Mouse (Mus musculus) limb, embryonic 13.5 days (tissue): ENCODE results near the gene Mcoln2. TPM values are rescaled to one million over a fixed set of nuclear protein-coding genes. Genes with fewer than 3 reads are reported as not detected.

ENCODE experiments used
- ATAC-seq: fragments of 200-750 bp; cut with Nextera tagmentation; 2 replicates; pipeline ENCODE4 v1.8.0; 2017; ENCODE audit warnings: low read depth, moderate number of reproducible peaks, moderate TSS enrichment; ENCODE audit not compliant: low FRiP score
- H3K27ac ChIP-seq: fragments of 300-500 bp; sonication (generic); 2 replicates; pipeline ENCODE4 v1.5.1; 2015; ENCODE audit warnings: inconsistent platforms, mild to moderate bottlenecking, moderate library complexity
- H3K27me3 ChIP-seq: fragments of 300-500 bp; sonication (generic); 2 replicates; pipeline ENCODE4 v1.6.1; 2015; ENCODE audit warnings: mild to moderate bottlenecking, inconsistent platforms
- H3K36me3 ChIP-seq: fragments of 300-500 bp; sonication (generic); 2 replicates; pipeline ENCODE4 v1.6.1; 2015; ENCODE audit warnings: inconsistent platforms, mild to moderate bottlenecking, moderate library complexity
- H3K4me1 ChIP-seq: fragments of 300-500 bp; sonication (generic); 2 replicates; pipeline ENCODE4 v1.6.1; 2015; ENCODE audit warnings: inconsistent platforms
- H3K4me2 ChIP-seq: fragments of 300-500 bp; sonication (generic); replicated peaks from 2 replicates; pipeline ENCODE4 v1.6.1; 2015; ENCODE audit warnings: inconsistent platforms, mild to moderate bottlenecking, moderate library complexity
- H3K4me3 ChIP-seq: fragments of 300-500 bp; sonication (generic); 2 replicates; pipeline ENCODE4 v1.5.1; 2015; ENCODE audit warnings: moderate library complexity, mild to moderate bottlenecking, inconsistent platforms
- H3K9ac ChIP-seq: fragments of 300-500 bp; sonication (generic); 2 replicates; pipeline ENCODE4 v1.6.1; 2015; ENCODE audit warnings: mild to moderate bottlenecking, inconsistent platforms
- H3K9me3 ChIP-seq: fragments of 300-500 bp; sonication (generic); 2 replicates; pipeline ENCODE4 v1.6.1; 2016; ENCODE audit warnings: inconsistent platforms
- WGBS: fragments of 180-500 bp; shearing (Covaris S2); methylation state at CpG from one replicate; pipeline ENCODE4 v1.1.7; 2015; 5-methylcytosine and 5-hydroxymethylcytosine counted together
- polyA plus RNA-seq: library from polyadenylated mRNA; unstranded; fragments of >200 nt; fragmentation: Nextera tagmentation; extraction: Ambion mirVana; gene quantifications from 2 replicates; pipeline ENCODE4 v1.2.1, GENCODE M21; 2015

Gene Mcoln2
- polyA plus RNA-seq, 1 experiment from 2014 or later: 2.4 TPM

- Histone ChIP-seq H3K9me3 (no peaks in the 10 kb centered on the region), H3K4me1 (peaks cover 27% of the 10 kb centered on the region), H3K9ac (peak overlapping the region; percentile 43; the same call in 1 of the 2 replicates), H3K36me3 (no peaks in the 10 kb centered on the region), H3K27ac (no peak overlapping the region), H3K4me3 (peak overlapping the region; percentile 32), H3K4me2 (peak overlapping the region; percentile 56), H3K27me3 (peaks cover 24% of the 10 kb centered on the region)
- no peak for ATAC-seq
- WGBS: 11% methylated on average over 25 of the region's 25 CpGs
Observed at GRCm38 (mm10) chr3:146121310-146122124, 28.1 kb upstream of the Mcoln2 start.

GRCm38 (mm10) chr3:146122125-146122420 is 27.6 kb upstream of the Mcoln2 start:
- Histone ChIP-seq H3K36me3 (no peaks in the 10 kb centered on the region), H3K4me3 (no peak overlapping the region; the same call in 1 of the 2 replicates), H3K9me3 (no peaks in the 10 kb centered on the region), H3K27me3 (peaks cover 18% of the 10 kb centered on the region), H3K27ac (no peak overlapping the region), H3K4me1 (peaks cover 27% of the 10 kb centered on the region), H3K9ac (no peak overlapping the region), H3K4me2 (peak overlapping the region; percentile 56)
- 47% methylated on average over 3 of the region's 3 CpGs for WGBS
- ATAC-seq: no peak

- ATAC-seq: no peak
Observed at GRCm38 (mm10) chr3:146122807-146123463, 26.7 kb upstream of the Mcoln2 start.

GRCm38 (mm10) chr3:146123464-146123825 is 26.2 kb upstream of the Mcoln2 start:
- peaks cover 5% of the 10 kb centered on the region for H3K27me3 ChIP-seq
- no peak overlapping the region for H3K4me2 ChIP-seq
- 60% methylated on average over 9 of the region's 9 CpGs for WGBS
- peaks cover 19% of the 10 kb centered on the region for H3K4me1 ChIP-seq
- no peaks in the 10 kb centered on the region for H3K36me3 ChIP-seq
- no peak overlapping the region for H3K9ac ChIP-seq
- H3K27ac ChIP-seq: no peak overlapping the region
- H3K9me3 ChIP-seq: no peaks in the 10 kb centered on the region
- no peak for ATAC-seq
- H3K4me3 ChIP-seq: no peak overlapping the region

More at GRCm38 (mm10) chr3:146122807-146123463, 26.7 kb upstream of the Mcoln2 start:
- 73% methylated on average over 8 of the region's 8 CpGs for WGBS
- H3K27me3 ChIP-seq: peaks cover 10% of the 10 kb centered on the region
- H3K9me3 ChIP-seq: no peaks in the 10 kb centered on the region
- peaks cover 19% of the 10 kb centered on the region for H3K4me1 ChIP-seq
- H3K9ac ChIP-seq: no peak overlapping the region
- H3K4me2 ChIP-seq: no peak overlapping the region
- H3K36me3 ChIP-seq: no peaks in the 10 kb centered on the region
- H3K4me3 ChIP-seq: no peak overlapping the region
- H3K27ac ChIP-seq: no peak overlapping the region

- H3K9ac ChIP-seq: no peak overlapping the region
- no peak overlapping the region for H3K4me2 ChIP-seq
- H3K27ac ChIP-seq: no peak overlapping the region
- H3K27me3 ChIP-seq: no peaks in the 10 kb centered on the region
- H3K36me3 ChIP-seq: no peaks in the 10 kb centered on the region
- no peak overlapping the region for H3K4me3 ChIP-seq
- WGBS: 61% methylated on average over 6 of the region's 6 CpGs
- H3K9me3 ChIP-seq: no peaks in the 10 kb centered on the region
- H3K4me1 ChIP-seq: peaks cover 8% of the 10 kb centered on the region
- no peak for ATAC-seq
Observed at GRCm38 (mm10) chr3:146127205-146127604, 22.4 kb upstream of the Mcoln2 start.

- Histone ChIP-seq H3K4me3 (no peak overlapping the region), H3K36me3 (no peaks in the 10 kb centered on the region), H3K4me2 (no peak overlapping the region), H3K27ac (no peak overlapping the region), H3K27me3 (no peaks in the 10 kb centered on the region), H3K9me3 (no peaks in the 10 kb centered on the region), H3K4me1 (no peaks in the 10 kb centered on the region), H3K9ac (no peak overlapping the region)
- 54% methylated on average over 9 of the region's 9 CpGs for WGBS
- ATAC-seq: no peak
Observed at GRCm38 (mm10) chr3:146134834-146135233, 14.8 kb upstream of the Mcoln2 start.

GRCm38 (mm10) chr3:146135417-146135816 is 14.2 kb upstream of the Mcoln2 start:
- WGBS: 87% methylated on average over 2 of the region's 2 CpGs
- no peaks in the 10 kb centered on the region for H3K4me1 ChIP-seq

GRCm38 (mm10) chr3:146136422-146136821 is 13.2 kb upstream of the Mcoln2 start:
- H3K9ac ChIP-seq: no peak overlapping the region
- 34% methylated on average over 10 of the region's 10 CpGs for WGBS
- no peaks in the 10 kb centered on the region for H3K4me1 ChIP-seq
- no peak overlapping the region for H3K27ac ChIP-seq
- H3K36me3 ChIP-seq: no peaks in the 10 kb centered on the region
- ATAC-seq: no peak
- H3K4me3 ChIP-seq: no peak overlapping the region
- H3K4me2 ChIP-seq: no peak overlapping the region
- no peaks in the 10 kb centered on the region for H3K9me3 ChIP-seq
- no peaks in the 10 kb centered on the region for H3K27me3 ChIP-seq

More at GRCm38 (mm10) chr3:146135417-146135816, 14.2 kb upstream of the Mcoln2 start:
- Histone ChIP-seq H3K27me3 (no peaks in the 10 kb centered on the region), H3K9me3 (no peaks in the 10 kb centered on the region), H3K36me3 (no peaks in the 10 kb centered on the region), H3K27ac (no peak overlapping the region), H3K4me2 (no peak overlapping the region), H3K4me3 (no peak overlapping the region), H3K9ac (no peak overlapping the region)
- ATAC-seq: no peak

- no peak overlapping the region for H3K4me3 ChIP-seq
- no peaks in the 10 kb centered on the region for H3K27me3 ChIP-seq
- no peak for ATAC-seq
- H3K27ac ChIP-seq: no peak overlapping the region
- H3K36me3 ChIP-seq: no peaks in the 10 kb centered on the region
- no peak overlapping the region for H3K4me2 ChIP-seq
- 91% methylated on average over 7 of the region's 7 CpGs for whole genome bisulfite sequencing
- no peak overlapping the region for H3K9ac ChIP-seq
- peaks cover 2% of the 10 kb centered on the region; the same call in 1 of the 2 replicates for H3K9me3 ChIP-seq
- H3K4me1 ChIP-seq: no peaks in the 10 kb centered on the region
Observed at GRCm38 (mm10) chr3:146140276-146140675, 9.4 kb upstream of the Mcoln2 start.

GRCm38 (mm10) chr3:146142523-146142922 is 7.1 kb upstream of the Mcoln2 start:
- no peak overlapping the region for H3K9ac ChIP-seq
- no peak for ATAC-seq
- no peak overlapping the region for H3K4me2 ChIP-seq
- no peak overlapping the region for H3K27ac ChIP-seq
- no peaks in the 10 kb centered on the region for H3K4me1 ChIP-seq
- H3K4me3 ChIP-seq: no peak overlapping the region
- WGBS: 83% methylated on average over 7 of the region's 7 CpGs
- peaks cover 3% of the 10 kb centered on the region; the same call in 1 of the 2 replicates for H3K9me3 ChIP-seq
- H3K27me3 ChIP-seq: no peaks in the 10 kb centered on the region
- H3K36me3 ChIP-seq: no peaks in the 10 kb centered on the region

- ATAC-seq: no peak
Observed at GRCm38 (mm10) chr3:146145501-146145900, 4.1 kb upstream of the Mcoln2 start.

GRCm38 (mm10) chr3:146146131-146146530 is 3.5 kb upstream of the Mcoln2 start:
- H3K4me3 ChIP-seq: no peak overlapping the region
- no peaks in the 10 kb centered on the region for H3K36me3 ChIP-seq
- no peak overlapping the region for H3K27ac ChIP-seq
- ATAC-seq: no peak
- H3K9ac ChIP-seq: no peak overlapping the region
- 70% methylated on average over 5 of the region's 5 CpGs for WGBS
- H3K4me2 ChIP-seq: no peak overlapping the region
- H3K27me3 ChIP-seq: peaks cover 16% of the 10 kb centered on the region
- peaks cover 3% of the 10 kb centered on the region; the same call in 1 of the 2 replicates for H3K9me3 ChIP-seq
- peaks cover 12% of the 10 kb centered on the region for H3K4me1 ChIP-seq

More at GRCm38 (mm10) chr3:146145501-146145900, 4.1 kb upstream of the Mcoln2 start:
- H3K4me1 ChIP-seq: peaks cover 9% of the 10 kb centered on the region
- peaks cover 15% of the 10 kb centered on the region for H3K27me3 ChIP-seq
- WGBS: 60% methylated on average over 5 of the region's 5 CpGs
- H3K9me3 ChIP-seq: peaks cover 3% of the 10 kb centered on the region; the same call in 1 of the 2 replicates
- H3K4me2 ChIP-seq: no peak overlapping the region
- H3K27ac ChIP-seq: no peak overlapping the region
- H3K36me3 ChIP-seq: no peaks in the 10 kb centered on the region
- H3K4me3 ChIP-seq: no peak overlapping the region
- H3K9ac ChIP-seq: no peak overlapping the region
